Mouse (Mus musculus): ENCODE results near the gene S100a3.

DNA sequence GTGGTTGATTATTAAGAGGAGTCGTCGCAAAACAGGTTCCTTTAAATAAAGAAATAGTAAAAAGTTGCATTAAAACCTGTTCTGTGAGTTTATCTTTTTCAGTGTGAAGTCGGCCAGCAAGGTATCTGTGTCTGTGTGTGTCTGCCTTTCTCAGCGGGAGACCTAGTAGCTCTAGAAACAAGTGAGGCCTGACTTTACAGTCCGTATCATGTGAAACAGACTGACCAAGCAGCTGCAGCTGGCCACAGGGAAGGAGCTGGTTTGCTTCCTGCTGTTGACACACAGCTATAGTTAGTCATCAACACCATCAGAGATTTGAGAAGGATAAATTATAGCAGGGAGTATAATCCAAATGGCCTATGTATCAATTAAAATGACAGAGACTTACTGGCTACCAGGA is 28.7 kb upstream of the S100a3 start:
- TF ChIP-seq CTCF (IDR thresholded peaks at IDR 0.05; ENCODE audit: low read depth) = no peak
- TF ChIP-seq EP300 (IDR thresholded peaks at IDR 0.05; ENCODE audit: low read depth) = no peak

Data from heart, postnatal 0 days (tissue).